Mouse (Mus musculus): ENCODE data around the gene Glis2. TPM values are rescaled to one million over a fixed set of nuclear protein-coding genes. Genes with fewer than 3 reads are reported as not detected.

The Glis2 gene
- polyA plus RNA-seq, 1 experiment from 2014 or later, result 17.7 TPM

DNA sequence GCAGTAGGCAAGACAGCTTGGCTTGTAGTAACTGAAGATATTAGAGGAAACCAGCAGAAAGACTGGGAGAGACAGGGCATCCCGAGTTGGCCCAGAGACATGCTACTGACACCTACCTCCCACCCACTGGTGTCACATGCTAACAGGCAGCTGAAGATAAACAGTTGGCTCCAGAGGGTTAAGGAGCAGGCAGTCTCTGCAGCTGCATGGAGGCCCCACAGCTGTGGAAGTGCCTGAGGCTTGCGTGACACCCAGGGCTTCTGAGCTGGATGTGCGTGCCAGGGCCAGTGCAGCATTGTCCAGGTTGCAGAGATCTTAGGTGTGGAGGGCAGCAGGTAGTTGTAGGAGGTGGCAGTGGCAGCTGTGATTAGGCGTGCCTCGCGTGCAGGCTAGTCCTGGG, 32.6 kb downstream of the Glis2 start:
- ATAC-seq (replicated peaks; ENCODE audit: insufficient number of reproducible peaks, insufficient read depth, low FRiP score, low read depth), result no peak
- no peaks in the 10 kb centered on the region for H3K9me3 ChIP-seq (replicated peaks)
- H3K27ac ChIP-seq, result no peak overlapping the region
- H3K4me1 ChIP-seq (replicated peaks), result peaks cover 22% of the 10 kb centered on the region
- no peaks in the 10 kb centered on the region for H3K36me3 ChIP-seq
- no peak overlapping the region for H3K9ac ChIP-seq
- no peak overlapping the region for H3K4me3 ChIP-seq
- H3K27me3 ChIP-seq, result no peaks in the 10 kb centered on the region
- WGBS, result 63% methylated on average over 6 of the region's 6 CpGs
- no peak overlapping the region for H3K4me2 ChIP-seq

GRCm38 (mm10) chr16:4628898-4629419, 34.4 kb downstream of the Glis2 start:
- Histone ChIP-seq H3K27ac (no peak overlapping the region), H3K9me3 (replicated peaks) (no peaks in the 10 kb centered on the region), H3K4me2 (no peak overlapping the region), H3K27me3 (no peaks in the 10 kb centered on the region), H3K4me1 (replicated peaks) (peaks cover 14% of the 10 kb centered on the region), H3K36me3 (no peaks in the 10 kb centered on the region), H3K4me3 (no peak overlapping the region), H3K9ac (no peak overlapping the region)
- ATAC-seq (replicated peaks; ENCODE audit: insufficient number of reproducible peaks, insufficient read depth, low FRiP score, low read depth), result no peak
- 90% methylated on average over 9 of the region's 9 CpGs for WGBS

- H3K4me2 ChIP-seq, result no peak overlapping the region
- no peak overlapping the region for H3K4me3 ChIP-seq
- WGBS, result 18% methylated on average over 6 of the region's 6 CpGs
- peaks cover 19% of the 10 kb centered on the region for H3K4me1 ChIP-seq (replicated peaks)
- no peaks in the 10 kb centered on the region for H3K9me3 ChIP-seq (replicated peaks)
- H3K27me3 ChIP-seq, result no peaks in the 10 kb centered on the region
- 0 out of 2 replicates have a peak, but pooled peaks have one; percentile 20 for ATAC-seq (replicated peaks; ENCODE audit: insufficient number of reproducible peaks, insufficient read depth, low FRiP score, low read depth)
- H3K27ac ChIP-seq, result no peak overlapping the region
- H3K36me3 ChIP-seq, result no peaks in the 10 kb centered on the region
- no peak overlapping the region for H3K9ac ChIP-seq
Measured at GRCm38 (mm10) chr16:4629950-4630349, 35.4 kb downstream of the Glis2 start.

- Histone ChIP-seq H3K9me3 (replicated peaks) (no peaks in the 10 kb centered on the region), H3K4me1 (replicated peaks) (peaks cover 30% of the 10 kb centered on the region), H3K9ac (no peak overlapping the region), H3K4me2 (no peak overlapping the region), H3K4me3 (no peak overlapping the region), H3K27ac (no peak overlapping the region), H3K36me3 (no peaks in the 10 kb centered on the region), H3K27me3 (no peaks in the 10 kb centered on the region)
- no peak for ATAC-seq (replicated peaks; ENCODE audit: insufficient number of reproducible peaks, insufficient read depth, low FRiP score, low read depth)
- 45% methylated on average over 7 of the region's 7 CpGs for WGBS
Measured at GRCm38 (mm10) chr16:4632050-4632449, 37.5 kb downstream of the Glis2 start.

DNA sequence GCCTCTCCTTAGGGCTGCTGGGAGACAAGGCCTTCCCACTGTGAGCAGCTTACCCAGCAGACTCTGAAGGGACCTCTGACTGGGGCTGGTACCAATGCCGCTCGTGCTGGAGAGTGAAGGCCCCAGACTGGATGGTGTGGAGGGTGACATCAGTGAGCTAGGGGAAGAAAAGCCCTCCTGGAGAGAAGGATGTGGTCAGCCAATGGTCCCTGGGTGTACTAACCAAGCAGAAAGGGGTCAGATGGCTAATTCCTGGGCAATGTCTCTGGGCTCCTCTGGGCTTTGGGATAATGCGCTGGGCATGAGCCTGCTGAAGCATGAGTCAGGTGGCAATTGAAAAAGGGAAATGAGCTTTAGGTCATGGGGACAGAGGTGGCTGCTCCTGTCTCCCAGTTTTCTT, 39.1 kb downstream of the Glis2 start:
- H3K4me2 ChIP-seq, result no peak overlapping the region
- no peaks in the 10 kb centered on the region for H3K27me3 ChIP-seq
- peaks cover 27% of the 10 kb centered on the region for H3K4me1 ChIP-seq (replicated peaks)
- H3K27ac ChIP-seq, result no peak overlapping the region
- no peak for ATAC-seq (replicated peaks; ENCODE audit: insufficient number of reproducible peaks, insufficient read depth, low FRiP score, low read depth)
- H3K36me3 ChIP-seq, result no peaks in the 10 kb centered on the region
- no peak overlapping the region for H3K4me3 ChIP-seq
- WGBS, result 96% methylated on average over 3 of the region's 3 CpGs
- no peaks in the 10 kb centered on the region for H3K9me3 ChIP-seq (replicated peaks)
- no peak overlapping the region for H3K9ac ChIP-seq

GRCm38 (mm10) chr16:4634681-4635080, 40.2 kb downstream of the Glis2 start:
- no peak for ATAC-seq (replicated peaks; ENCODE audit: insufficient number of reproducible peaks, insufficient read depth, low FRiP score, low read depth)

GRCm38 (mm10) chr16:4635760-4636159, 41.2 kb downstream of the Glis2 start:
- no peak for ATAC-seq (replicated peaks; ENCODE audit: insufficient number of reproducible peaks, insufficient read depth, low FRiP score, low read depth)
- 57% methylated on average over 4 of the region's 4 CpGs for WGBS
- Histone ChIP-seq H3K4me2 (no peak overlapping the region), H3K4me3 (no peak overlapping the region), H3K9me3 (replicated peaks) (no peaks in the 10 kb centered on the region), H3K9ac (no peak overlapping the region), H3K36me3 (no peaks in the 10 kb centered on the region), H3K4me1 (replicated peaks) (peaks cover 38% of the 10 kb centered on the region), H3K27me3 (no peaks in the 10 kb centered on the region), H3K27ac (no peak overlapping the region)

More at GRCm38 (mm10) chr16:4634681-4635080, 40.2 kb downstream of the Glis2 start:
- no peak overlapping the region for H3K4me2 ChIP-seq
- WGBS, result 59% methylated on average over 9 of the region's 9 CpGs
- peak overlapping the region; percentile 25; the same call in 1 of the 2 replicates for H3K27ac ChIP-seq
- H3K9me3 ChIP-seq (replicated peaks), result no peaks in the 10 kb centered on the region
- H3K9ac ChIP-seq, result peak overlapping the region; percentile 6; the same call in 1 of the 2 replicates
- peaks cover 33% of the 10 kb centered on the region for H3K4me1 ChIP-seq (replicated peaks)
- H3K36me3 ChIP-seq, result no peaks in the 10 kb centered on the region
- H3K27me3 ChIP-seq, result no peaks in the 10 kb centered on the region
- no peak overlapping the region for H3K4me3 ChIP-seq

GRCm38 (mm10) chr16:4638891-4639390, 44.4 kb downstream of the Glis2 start:
- Histone ChIP-seq H3K27ac (no peak overlapping the region), H3K4me1 (replicated peaks) (peaks cover 66% of the 10 kb centered on the region), H3K4me3 (no peak overlapping the region), H3K9ac (no peak overlapping the region), H3K4me2 (no peak overlapping the region), H3K36me3 (no peaks in the 10 kb centered on the region), H3K27me3 (no peaks in the 10 kb centered on the region), H3K9me3 (replicated peaks) (no peaks in the 10 kb centered on the region)
- 62% methylated on average over 3 of the region's 3 CpGs for WGBS
- no peak for ATAC-seq (replicated peaks; ENCODE audit: insufficient number of reproducible peaks, insufficient read depth, low FRiP score, low read depth)

DNA sequence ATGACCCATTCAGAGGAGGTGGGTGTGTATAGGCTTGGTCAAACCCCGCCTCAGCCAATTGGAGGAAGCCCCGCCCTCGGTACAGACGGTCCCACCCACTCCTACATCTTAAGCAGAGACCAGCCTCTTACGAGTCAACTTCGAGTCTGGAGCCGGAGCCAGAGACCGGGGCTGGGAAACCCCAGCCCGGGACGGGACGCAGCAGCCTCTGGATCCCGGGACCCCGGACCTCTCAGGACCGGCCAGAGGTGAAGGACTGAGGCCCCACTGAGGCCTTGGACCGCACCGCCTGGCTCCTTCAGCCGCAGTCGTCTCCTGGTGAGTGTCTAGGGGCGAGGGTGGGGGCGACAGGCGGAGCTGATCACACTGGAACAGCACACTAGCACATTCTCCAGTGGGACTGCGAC, 45.3 kb downstream of the Glis2 start, which contains the start of the genes Vasn and Dnaja3:
Gene Vasn, plus strand, starts transcription at position 111 of the 407 bp plus-strand sequence.
Gene Dnaja3, plus strand, starts transcription at position 159 of the 407 bp plus-strand sequence.
- peak within 1 kb of the TSS; percentile 85 for H3K27ac ChIP-seq
- WGBS, result 1% methylated on average over 22 of the region's 22 CpGs
- H3K4me2 ChIP-seq, result peak within 1 kb of the TSS; percentile 72
- ATAC-seq (replicated peaks; ENCODE audit: insufficient number of reproducible peaks, insufficient read depth, low FRiP score, low read depth), result peak; percentile 83
- H3K4me1 ChIP-seq (replicated peaks), result peaks cover 67% of the 10 kb centered on the region
- H3K9me3 ChIP-seq (replicated peaks), result no peaks in the 10 kb centered on the region
- H3K4me3 ChIP-seq, result peak within 1 kb of the TSS; percentile 65
- no peaks in the 10 kb centered on the region for H3K27me3 ChIP-seq
- peak within 1 kb of the TSS; percentile 79 for H3K9ac ChIP-seq
- no peaks in the 10 kb centered on the region for H3K36me3 ChIP-seq

DNA sequence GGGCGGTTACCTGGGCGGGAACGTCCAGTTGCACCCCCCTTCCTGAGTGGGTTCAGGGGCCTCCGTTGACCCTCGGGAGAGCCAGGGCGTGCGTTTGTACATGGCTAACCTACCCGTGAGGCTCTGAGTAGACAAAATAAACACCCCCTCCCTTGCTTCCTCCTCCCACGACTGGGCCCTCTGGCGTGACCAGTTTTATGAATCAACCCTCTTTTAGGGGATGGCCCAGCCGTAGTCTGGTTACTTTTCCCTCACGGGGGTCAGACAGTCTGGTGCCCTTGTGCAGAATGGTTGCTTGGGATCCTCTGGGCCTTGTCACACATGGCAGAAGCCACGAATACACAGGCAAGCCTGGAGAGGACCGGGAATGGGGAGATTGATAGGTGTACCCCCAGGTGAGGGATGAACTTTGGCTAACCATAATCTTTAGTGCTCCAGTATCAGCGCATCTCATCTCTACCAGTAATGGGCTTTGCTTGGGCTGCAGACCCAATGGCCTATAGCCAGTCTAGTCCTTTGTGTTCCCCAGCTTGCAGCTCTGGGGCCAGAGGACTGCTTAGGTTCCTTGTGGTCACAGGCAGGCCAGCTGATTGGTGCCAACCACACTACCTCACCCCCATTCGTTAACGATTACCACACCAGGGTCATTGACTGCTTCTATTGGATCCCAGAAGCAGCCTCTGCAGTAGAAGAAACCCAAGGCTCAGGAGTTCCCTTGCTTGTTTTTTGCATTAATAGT, 45.9 kb downstream of the Glis2 start:
- peak overlapping the region; percentile 79 for H3K9ac ChIP-seq
- peak overlapping the region; percentile 65 for H3K4me3 ChIP-seq
- H3K27me3 ChIP-seq, result no peaks in the 10 kb centered on the region
- peaks cover 66% of the 10 kb centered on the region for H3K4me1 ChIP-seq (replicated peaks)
- no peaks in the 10 kb centered on the region for H3K9me3 ChIP-seq (replicated peaks)
- ATAC-seq (replicated peaks; ENCODE audit: insufficient number of reproducible peaks, insufficient read depth, low FRiP score, low read depth), result peak; percentile 4
- WGBS, result 5% methylated on average over 17 of the region's 17 CpGs
- peak overlapping the region; percentile 85 for H3K27ac ChIP-seq
- peak overlapping the region; percentile 72 for H3K4me2 ChIP-seq
- H3K36me3 ChIP-seq, result no peaks in the 10 kb centered on the region

- Histone ChIP-seq H3K36me3 (no peaks in the 10 kb centered on the region), H3K9me3 (replicated peaks) (no peaks in the 10 kb centered on the region), H3K9ac (peak overlapping the region; percentile 79), H3K4me1 (replicated peaks) (peaks cover 66% of the 10 kb centered on the region), H3K27ac (peak overlapping the region; percentile 85), H3K27me3 (no peaks in the 10 kb centered on the region), H3K4me3 (peak overlapping the region; percentile 65), H3K4me2 (peak overlapping the region; percentile 72)
- ATAC-seq (replicated peaks; ENCODE audit: insufficient number of reproducible peaks, insufficient read depth, low FRiP score, low read depth), result no peak
- WGBS, result 24% methylated on average over 3 of the region's 3 CpGs
Measured at GRCm38 (mm10) chr16:4641119-4641838, 46.8 kb downstream of the Glis2 start.
